Mouse (Mus musculus): ENCODE data around the gene Hectd2.

Hectd2 gene

DNA sequence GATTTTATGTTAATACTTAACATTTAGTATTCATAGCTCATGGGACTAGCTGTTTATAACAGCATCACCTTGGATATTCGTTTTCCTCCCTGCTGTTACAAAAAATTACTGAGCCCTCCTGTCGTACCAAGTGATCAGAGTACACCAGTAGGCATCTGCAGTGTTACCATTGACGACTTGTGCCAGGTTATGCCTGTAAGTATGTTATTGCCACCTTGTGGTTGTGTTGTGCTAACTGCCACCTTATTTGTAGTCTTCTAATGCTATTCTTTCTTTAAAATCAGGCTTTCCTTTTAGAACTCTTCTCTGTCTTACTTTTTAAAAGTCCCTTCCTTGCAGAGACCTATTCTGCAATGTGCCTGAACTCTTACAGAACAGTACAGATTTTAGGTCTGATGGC is 54.8 kb downstream of the Hectd2 start:
- TF ChIP-seq GATA4 (IDR thresholded peaks at IDR 0.05; ENCODE audit: insufficient replicate concordance, low read length): no peak

- no peak for TF ChIP-seq GATA4 (IDR thresholded peaks at IDR 0.05; ENCODE audit: insufficient replicate concordance, low read length)
Observed at GRCm38 (mm10) chr19:36610309-36610708, 55.9 kb downstream of the Hectd2 start.

DNA sequence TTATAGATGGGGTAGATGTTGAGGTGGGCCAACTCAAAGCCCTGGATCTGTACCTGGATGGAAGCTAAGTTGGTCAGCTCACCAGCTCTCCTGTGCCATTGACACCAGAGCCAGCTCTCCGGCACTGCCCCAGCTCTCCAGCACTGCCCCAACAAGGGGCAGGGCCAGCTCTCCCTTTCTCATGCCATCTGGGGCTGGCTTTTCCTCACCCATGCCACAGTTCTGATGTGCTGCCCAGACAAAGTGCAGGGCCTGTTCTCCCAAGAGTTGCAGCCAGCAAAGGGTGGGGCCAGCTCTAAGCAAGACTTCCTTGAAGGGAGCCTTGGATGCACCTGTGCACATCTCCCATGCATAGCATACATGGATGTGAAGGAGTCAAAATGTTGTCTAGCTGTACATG is 71.5 kb downstream of the Hectd2 start:
- no peak for TF ChIP-seq GATA4 (IDR thresholded peaks at IDR 0.05; ENCODE audit: insufficient replicate concordance, low read length)

- TF ChIP-seq GATA4 (IDR thresholded peaks at IDR 0.05; ENCODE audit: insufficient replicate concordance, low read length): no peak
Observed at GRCm38 (mm10) chr19:36626881-36627280, 72.4 kb downstream of the Hectd2 start.

GRCm38 (mm10) chr19:36629394-36629910 is 75.0 kb downstream of the Hectd2 start:
- TF ChIP-seq GATA4 (IDR thresholded peaks at IDR 0.05; ENCODE audit: insufficient replicate concordance, low read length): no peak

DNA sequence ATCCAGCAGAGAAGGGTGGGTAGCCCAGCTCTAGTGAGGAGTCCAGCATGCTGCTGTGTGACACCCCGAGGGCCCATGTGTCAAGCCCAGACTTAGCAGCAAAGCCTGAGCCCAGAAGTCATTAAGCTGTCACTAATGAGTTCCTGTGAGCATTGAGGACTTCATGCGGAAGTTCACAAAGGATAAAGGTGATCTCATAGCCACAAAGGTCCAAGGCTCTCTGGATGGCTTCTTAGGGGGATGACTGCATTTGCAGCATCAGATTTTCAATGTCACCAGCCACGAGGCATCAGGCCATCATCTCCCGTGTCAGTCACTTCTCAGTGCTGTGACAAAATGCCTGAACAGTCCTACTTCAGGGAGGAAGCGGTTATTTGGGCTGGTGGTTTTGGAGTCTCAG is 75.9 kb downstream of the Hectd2 start:
- no peak for TF ChIP-seq GATA4 (IDR thresholded peaks at IDR 0.05; ENCODE audit: insufficient replicate concordance, low read length)

DNA sequence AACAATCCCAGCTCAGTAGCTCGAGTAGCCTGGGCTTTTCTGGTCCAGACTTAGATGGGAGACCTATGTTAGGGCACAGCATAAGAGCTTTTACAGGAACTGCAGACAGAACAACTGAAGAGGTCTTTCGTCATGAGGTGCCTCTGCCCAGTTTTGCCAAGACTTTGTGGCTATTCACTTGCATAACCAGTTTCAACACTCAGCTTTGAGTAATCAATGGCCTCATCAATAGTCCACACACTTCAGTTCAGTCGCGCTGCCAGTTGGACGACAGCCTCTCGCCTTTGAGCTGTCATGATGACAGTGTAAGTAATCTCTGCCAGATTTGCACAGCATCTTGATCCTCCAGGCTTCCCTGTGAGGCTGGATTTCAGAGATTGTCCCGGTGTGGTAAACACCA is 80.3 kb downstream of the Hectd2 start:
- no peak for TF ChIP-seq GATA4 (IDR thresholded peaks at IDR 0.05; ENCODE audit: insufficient replicate concordance, low read length)

GRCm38 (mm10) chr19:36637223-36637622 is 82.8 kb downstream of the Hectd2 start:
- TF ChIP-seq GATA4 (IDR thresholded peaks at IDR 0.05; ENCODE audit: insufficient replicate concordance, low read length): no peak

DNA sequence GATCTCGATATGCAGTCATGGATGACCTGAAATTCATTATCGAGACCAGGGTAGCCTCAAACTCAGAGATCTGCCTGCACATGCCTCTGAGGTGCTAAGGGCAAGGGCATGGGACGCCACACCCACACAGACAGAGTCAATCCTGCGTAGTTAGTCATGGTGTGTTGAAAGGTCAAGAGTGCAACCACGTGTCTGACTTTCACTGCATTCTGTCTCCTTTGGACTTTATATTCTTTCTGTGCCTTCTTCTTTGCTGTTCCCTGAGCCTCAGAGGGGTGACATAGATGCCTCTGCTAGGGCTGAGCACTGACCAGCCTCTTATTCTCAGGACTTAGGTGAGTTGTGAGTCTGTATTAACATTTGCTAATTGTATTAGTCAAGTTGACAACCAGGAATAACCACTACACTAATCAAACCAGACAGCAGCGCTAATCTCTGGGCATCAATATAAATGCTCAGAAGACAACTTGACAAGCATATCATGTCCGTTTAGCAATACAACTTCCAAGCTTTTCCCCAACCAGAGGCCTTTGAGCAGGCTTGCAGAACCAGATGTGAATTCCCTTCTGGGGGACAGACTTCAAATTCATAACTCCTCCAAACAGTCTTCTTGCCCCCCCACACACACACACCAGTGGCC is 83.6 kb downstream of the Hectd2 start:
- 0 out of 2 replicates have a peak, but pooled peaks have one; percentile 25 for TF ChIP-seq GATA4 (IDR thresholded peaks at IDR 0.05; ENCODE audit: insufficient replicate concordance, low read length)

DNA sequence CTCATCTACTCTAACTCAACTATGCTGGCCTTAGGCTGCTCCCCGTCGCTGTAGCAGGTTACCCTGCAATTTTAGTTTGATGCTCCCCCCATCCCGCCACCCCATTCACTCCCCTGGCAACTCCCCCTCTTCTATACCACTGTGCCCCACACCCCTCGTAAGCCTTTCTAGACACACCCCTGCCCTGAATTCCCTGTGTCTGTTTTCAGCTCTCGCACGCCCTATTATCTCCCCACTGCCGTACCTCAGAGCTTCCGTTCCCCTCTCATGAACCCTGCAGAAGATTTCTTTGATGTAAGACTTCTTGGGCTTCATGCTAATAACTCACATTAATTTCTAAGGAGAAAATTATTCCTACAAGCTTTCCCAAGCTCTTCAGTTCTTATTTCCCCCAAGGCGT is 84.6 kb downstream of the Hectd2 start:
- no peak for TF ChIP-seq GATA4 (IDR thresholded peaks at IDR 0.05; ENCODE audit: insufficient replicate concordance, low read length)

DNA sequence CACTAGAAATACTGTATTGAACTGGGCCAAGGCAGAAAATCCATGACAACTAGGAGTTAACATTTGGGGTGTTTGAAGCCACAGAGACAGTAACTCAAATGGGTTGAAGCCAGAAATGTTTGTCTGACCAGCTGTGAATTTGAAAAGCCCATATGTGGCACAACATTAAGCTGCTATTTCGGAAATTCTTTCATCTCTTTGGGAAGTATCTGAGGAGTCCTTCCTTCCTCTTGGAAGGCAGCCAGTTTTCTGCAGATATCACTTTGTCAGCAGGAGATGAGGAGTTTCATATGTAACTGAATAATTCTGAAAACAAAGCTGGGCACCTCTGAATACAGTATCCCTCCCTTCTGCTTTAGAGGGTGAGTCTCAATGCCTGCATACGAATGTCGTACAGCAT is 86.7 kb downstream of the Hectd2 start:
- TF ChIP-seq GATA4 (IDR thresholded peaks at IDR 0.05; ENCODE audit: insufficient replicate concordance, low read length): no peak

DNA sequence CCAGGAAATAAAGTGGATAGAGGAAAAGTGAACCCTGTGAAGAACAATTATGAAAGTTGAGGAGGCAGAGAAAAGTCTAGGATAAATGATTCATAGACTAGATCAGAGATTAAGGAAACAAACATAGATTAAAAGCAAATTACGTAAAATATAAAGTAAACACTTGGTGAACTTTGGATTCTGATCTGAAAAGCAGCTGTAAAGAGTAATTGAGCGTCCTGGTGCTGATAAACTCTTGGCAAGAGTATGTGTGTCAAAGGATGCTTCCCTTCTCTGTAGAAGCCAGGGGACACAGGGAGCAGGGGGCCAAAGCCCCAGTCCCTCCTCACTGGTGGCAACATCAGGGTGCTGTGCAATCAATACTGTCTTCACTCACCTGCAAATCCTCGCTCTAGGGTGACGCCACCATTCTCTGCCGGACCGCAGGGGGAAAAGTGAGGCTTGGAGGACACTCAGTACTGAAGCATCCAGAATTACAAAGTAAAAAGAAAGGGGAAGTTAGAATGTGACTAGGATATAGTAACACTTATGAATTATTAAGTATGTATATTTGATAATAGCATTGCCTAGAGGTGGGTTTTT is 91.0 kb downstream of the Hectd2 start:
- peak; percentile 71; the same call in 1 of the 2 replicates for TF ChIP-seq GATA4 (IDR thresholded peaks at IDR 0.05; ENCODE audit: insufficient replicate concordance, low read length)

- TF ChIP-seq GATA4 (IDR thresholded peaks at IDR 0.05; ENCODE audit: insufficient replicate concordance, low read length): peak; percentile 25; the same call in 1 of the 2 replicates
Observed at GRCm38 (mm10) chr19:36646132-36646828, 91.8 kb downstream of the Hectd2 start.

DNA sequence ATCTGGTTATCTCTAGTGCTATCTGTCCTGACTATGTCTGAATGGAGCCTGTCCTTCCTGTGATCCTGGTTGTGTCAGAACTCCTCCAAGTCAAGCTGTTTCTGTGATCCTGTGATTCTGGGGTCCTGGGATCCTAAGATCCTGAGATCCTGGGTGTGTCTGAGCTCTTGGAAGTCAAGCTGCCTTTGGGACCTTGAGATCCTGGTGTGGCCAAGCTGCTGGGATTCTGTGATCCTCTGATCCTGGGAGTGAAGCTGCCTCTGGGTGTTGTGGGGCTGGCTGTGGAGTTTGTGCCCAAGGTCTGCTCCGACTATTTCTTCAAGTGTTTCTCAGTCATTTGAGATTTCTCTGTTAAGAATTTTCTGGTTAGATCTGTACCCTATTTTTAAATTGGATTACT is 98.2 kb downstream of the Hectd2 start:
- TF ChIP-seq GATA4 (IDR thresholded peaks at IDR 0.05; ENCODE audit: insufficient replicate concordance, low read length): no peak

- no peak for TF ChIP-seq GATA4 (IDR thresholded peaks at IDR 0.05; ENCODE audit: insufficient replicate concordance, low read length)
Observed at GRCm38 (mm10) chr19:36662734-36663133, 108.3 kb downstream of the Hectd2 start.

GRCm38 (mm10) chr19:36663918-36664317 is 109.5 kb downstream of the Hectd2 start:
- peak; percentile 18; the same call in 1 of the 2 replicates for TF ChIP-seq GATA4 (IDR thresholded peaks at IDR 0.05; ENCODE audit: insufficient replicate concordance, low read length)

Data from liver, adult (tissue).